Mouse (Mus musculus): ENCODE data around the gene Pex19. TPM values are rescaled to one million over a fixed set of nuclear protein-coding genes. Genes with fewer than 3 reads are reported as not detected.

Pex19 gene
- polyA plus RNA-seq, 1 experiment from 2014 or later = 112 TPM

- no peaks in the 10 kb centered on the region for H3K4me1 ChIP-seq
- H3K27me3 ChIP-seq (replicated peaks) = no peaks in the 10 kb centered on the region
- no peaks in the 10 kb centered on the region for H3K9me3 ChIP-seq
- ATAC-seq (ENCODE audit: insufficient read depth, low FRiP score, low read depth) = no peak
- no peak overlapping the region for H3K4me2 ChIP-seq
- no peak overlapping the region for H3K27ac ChIP-seq
- WGBS = 79% methylated on average over 6 of the region's 6 CpGs
- H3K4me3 ChIP-seq (replicated peaks) = no peak overlapping the region
- peaks cover 15% of the 10 kb centered on the region; the same call in 1 of the 2 replicates for H3K36me3 ChIP-seq
- no peak overlapping the region for H3K9ac ChIP-seq
Observed at GRCm38 (mm10) chr1:172162959-172163358, 36.4 kb downstream of the Pex19 start.

- H3K4me1 ChIP-seq = no peaks in the 10 kb centered on the region
- H3K4me3 ChIP-seq (replicated peaks) = no peak overlapping the region
- H3K36me3 ChIP-seq = peaks cover 33% of the 10 kb centered on the region
- H3K27ac ChIP-seq = no peak overlapping the region
- 87% methylated on average over 5 of the region's 5 CpGs for WGBS
- ATAC-seq (ENCODE audit: insufficient read depth, low FRiP score, low read depth) = no peak
- no peaks in the 10 kb centered on the region for H3K9me3 ChIP-seq
- no peak overlapping the region for H3K9ac ChIP-seq
- H3K27me3 ChIP-seq (replicated peaks) = no peaks in the 10 kb centered on the region
- H3K4me2 ChIP-seq = no peak overlapping the region
Observed at GRCm38 (mm10) chr1:172167911-172168310, 41.4 kb downstream of the Pex19 start.

- ATAC-seq (ENCODE audit: insufficient read depth, low FRiP score, low read depth) = no peak
- WGBS = 94% methylated on average over 5 of the region's 5 CpGs
Observed at GRCm38 (mm10) chr1:172169809-172170208, 43.3 kb downstream of the Pex19 start.

GRCm38 (mm10) chr1:172172381-172172780 is 45.8 kb downstream of the Pex19 start:
- Histone ChIP-seq H3K4me3 (replicated peaks) (no peak overlapping the region), H3K27ac (no peak overlapping the region), H3K27me3 (replicated peaks) (no peaks in the 10 kb centered on the region), H3K4me2 (no peak overlapping the region), H3K36me3 (peaks cover 52% of the 10 kb centered on the region), H3K4me1 (no peaks in the 10 kb centered on the region), H3K9ac (no peak overlapping the region), H3K9me3 (no peaks in the 10 kb centered on the region)
- no peak for ATAC-seq (ENCODE audit: insufficient read depth, low FRiP score, low read depth)
- WGBS = 94% methylated on average over 21 of the region's 21 CpGs

More at GRCm38 (mm10) chr1:172169809-172170208, 43.3 kb downstream of the Pex19 start:
- H3K4me2 ChIP-seq = no peak overlapping the region
- H3K9me3 ChIP-seq = no peaks in the 10 kb centered on the region
- H3K27ac ChIP-seq = no peak overlapping the region
- no peak overlapping the region for H3K4me3 ChIP-seq (replicated peaks)
- no peaks in the 10 kb centered on the region for H3K27me3 ChIP-seq (replicated peaks)
- no peak overlapping the region for H3K9ac ChIP-seq
- H3K36me3 ChIP-seq = peaks cover 48% of the 10 kb centered on the region
- no peaks in the 10 kb centered on the region for H3K4me1 ChIP-seq

GRCm38 (mm10) chr1:172173181-172173580 is 46.6 kb downstream of the Pex19 start:
- Histone ChIP-seq H3K36me3 (peaks cover 46% of the 10 kb centered on the region), H3K4me2 (no peak overlapping the region), H3K9me3 (no peaks in the 10 kb centered on the region), H3K9ac (no peak overlapping the region), H3K4me1 (no peaks in the 10 kb centered on the region), H3K27me3 (replicated peaks) (no peaks in the 10 kb centered on the region), H3K4me3 (replicated peaks) (no peak overlapping the region), H3K27ac (no peak overlapping the region)
- 85% methylated on average over 5 of the region's 5 CpGs for WGBS
- no peak for ATAC-seq (ENCODE audit: insufficient read depth, low FRiP score, low read depth)

GRCm38 (mm10) chr1:172177791-172178190 is 51.2 kb downstream of the Pex19 start:
- peaks cover 34% of the 10 kb centered on the region for H3K36me3 ChIP-seq
- 89% methylated on average over 7 of the region's 7 CpGs for WGBS

GRCm38 (mm10) chr1:172179102-172179501 is 52.5 kb downstream of the Pex19 start:
- Histone ChIP-seq H3K27ac (no peak overlapping the region), H3K36me3 (peaks cover 23% of the 10 kb centered on the region), H3K9ac (no peak overlapping the region), H3K4me2 (no peak overlapping the region), H3K4me3 (replicated peaks) (no peak overlapping the region), H3K4me1 (no peaks in the 10 kb centered on the region), H3K27me3 (replicated peaks) (no peaks in the 10 kb centered on the region), H3K9me3 (no peaks in the 10 kb centered on the region)
- no peak for ATAC-seq (ENCODE audit: insufficient read depth, low FRiP score, low read depth)
- WGBS = 66% methylated on average over 7 of the region's 7 CpGs

More at GRCm38 (mm10) chr1:172177791-172178190, 51.2 kb downstream of the Pex19 start:
- no peak overlapping the region for H3K4me3 ChIP-seq (replicated peaks)
- no peak overlapping the region for H3K9ac ChIP-seq
- no peak for ATAC-seq (ENCODE audit: insufficient read depth, low FRiP score, low read depth)
- no peaks in the 10 kb centered on the region for H3K27me3 ChIP-seq (replicated peaks)
- H3K27ac ChIP-seq = no peak overlapping the region
- H3K4me1 ChIP-seq = no peaks in the 10 kb centered on the region
- no peak overlapping the region for H3K4me2 ChIP-seq
- H3K9me3 ChIP-seq = no peaks in the 10 kb centered on the region

GRCm38 (mm10) chr1:172180881-172181280 is 54.3 kb downstream of the Pex19 start:
- Histone ChIP-seq H3K36me3 (peaks cover 9% of the 10 kb centered on the region), H3K9me3 (no peaks in the 10 kb centered on the region), H3K4me2 (no peak overlapping the region), H3K4me3 (replicated peaks) (no peak overlapping the region), H3K27me3 (replicated peaks) (no peaks in the 10 kb centered on the region), H3K9ac (no peak overlapping the region), H3K27ac (0 out of 2 replicates have a peak overlapping the region, but pooled peaks have one; percentile 40), H3K4me1 (no peaks in the 10 kb centered on the region)
- ATAC-seq (ENCODE audit: insufficient read depth, low FRiP score, low read depth) = no peak; the same call in 1 of the 2 replicates
- WGBS = 49% methylated on average over 4 of the region's 4 CpGs

GRCm38 (mm10) chr1:172181777-172182176 is 55.2 kb downstream of the Pex19 start:
- no peak overlapping the region for H3K4me2 ChIP-seq
- H3K9me3 ChIP-seq = no peaks in the 10 kb centered on the region
- no peaks in the 10 kb centered on the region for H3K27me3 ChIP-seq (replicated peaks)
- H3K27ac ChIP-seq = no peak overlapping the region
- no peaks in the 10 kb centered on the region for H3K4me1 ChIP-seq
- no peak overlapping the region for H3K9ac ChIP-seq
- H3K36me3 ChIP-seq = peaks cover 11% of the 10 kb centered on the region
- ATAC-seq (ENCODE audit: insufficient read depth, low FRiP score, low read depth) = no peak
- WGBS = 86% methylated on average over 3 of the region's 3 CpGs
- no peak overlapping the region for H3K4me3 ChIP-seq (replicated peaks)

- Histone ChIP-seq H3K4me2 (no peak overlapping the region), H3K4me1 (no peaks in the 10 kb centered on the region), H3K36me3 (peaks cover 23% of the 10 kb centered on the region), H3K27ac (no peak overlapping the region), H3K9ac (no peak overlapping the region), H3K27me3 (replicated peaks) (no peaks in the 10 kb centered on the region), H3K9me3 (no peaks in the 10 kb centered on the region), H3K4me3 (replicated peaks) (no peak overlapping the region)
- no peak for ATAC-seq (ENCODE audit: insufficient read depth, low FRiP score, low read depth)
- WGBS = 97% methylated on average over 6 of the region's 6 CpGs
Observed at GRCm38 (mm10) chr1:172183056-172183455, 56.5 kb downstream of the Pex19 start.

- H3K4me3 ChIP-seq (replicated peaks) = no peak overlapping the region
- no peak overlapping the region for H3K9ac ChIP-seq
- H3K27me3 ChIP-seq (replicated peaks) = no peaks in the 10 kb centered on the region
- H3K27ac ChIP-seq = no peak overlapping the region
- no peak for ATAC-seq (ENCODE audit: insufficient read depth, low FRiP score, low read depth)
- no peaks in the 10 kb centered on the region for H3K4me1 ChIP-seq
- H3K9me3 ChIP-seq = no peaks in the 10 kb centered on the region
- no peak overlapping the region for H3K4me2 ChIP-seq
- H3K36me3 ChIP-seq = peaks cover 28% of the 10 kb centered on the region
Observed at GRCm38 (mm10) chr1:172183915-172184314, 57.4 kb downstream of the Pex19 start.

Data from stomach, embryonic 15.5 days (tissue).